Mouse (Mus musculus): ENCODE measurements around the gene Borcs5. TPM values are rescaled to one million over a fixed set of nuclear protein-coding genes. Genes with fewer than 3 reads are reported as not detected.

Borcs5 gene
- polyA plus RNA-seq, 1 experiment from 2014 or later: 13.9 TPM

DNA sequence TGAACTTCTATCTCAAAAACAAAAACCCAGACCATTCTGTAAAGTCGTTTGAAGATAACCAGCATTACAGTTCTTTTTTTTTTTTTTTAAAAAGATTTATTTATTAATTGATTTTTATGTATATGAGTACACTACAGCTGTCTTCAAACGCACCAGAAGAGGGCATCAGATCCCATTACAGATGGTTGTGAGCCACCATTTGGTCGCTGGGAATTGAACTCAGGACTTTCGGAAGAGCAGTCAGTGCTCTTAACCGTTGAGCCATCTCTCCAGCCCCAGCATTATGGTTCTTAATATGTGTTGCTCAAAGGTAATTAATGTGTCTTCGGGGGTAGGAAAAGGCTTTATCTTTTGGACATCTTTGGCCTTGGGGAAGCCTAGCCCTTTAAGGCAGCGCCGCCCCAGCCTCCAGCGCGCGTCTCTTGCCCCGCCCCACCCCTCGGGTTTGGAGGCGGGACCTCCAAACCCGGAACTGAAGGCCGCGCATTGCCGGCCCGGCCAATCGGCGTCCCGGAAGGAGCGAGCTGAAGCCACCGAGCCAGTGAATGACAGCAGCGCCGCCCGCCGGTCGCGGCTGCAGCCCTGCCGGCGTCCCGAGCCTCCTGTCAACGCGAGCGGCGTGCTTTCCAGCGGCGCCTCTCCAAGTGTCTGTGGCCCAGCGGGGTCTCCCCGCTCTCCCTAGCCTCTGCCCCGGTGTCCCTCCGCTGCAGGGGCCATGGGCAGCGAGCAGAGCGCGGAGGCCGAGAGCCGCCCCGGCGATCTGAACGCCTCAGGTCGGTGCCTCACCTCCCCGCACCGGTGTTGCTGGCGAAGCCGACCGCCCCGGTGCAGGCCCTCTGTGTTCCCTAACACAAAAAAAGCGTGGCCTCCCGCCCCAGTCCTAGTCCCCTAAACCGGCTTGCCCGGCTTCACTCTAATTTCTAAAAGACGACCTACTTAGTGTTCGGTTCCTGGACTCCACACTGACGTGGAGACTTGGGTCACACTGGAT lies 1.5 kb downstream of the Borcs5 start:
- TF ChIP-seq CTCF (IDR thresholded peaks at IDR 0.05; ENCODE audit: low read depth): peak; percentile 45
- DNase-seq: peak; percentile 97
- Histone ChIP-seq H3K36me3 (ENCODE audit: insufficient read depth) (no peaks in the 10 kb centered on the region), H3K4me1 (ENCODE audit: insufficient read depth) (peaks cover 5% of the 10 kb centered on the region; the same call in 1 of the 2 replicates), H3K4me3 (ENCODE audit: low read depth, low read length) (peak overlapping the region; percentile 86), H3K9me3 (ENCODE audit: low read depth, low read length) (no peaks in the 10 kb centered on the region), H3K27ac (ENCODE audit: low read depth) (peak overlapping the region; percentile 69), H3K27me3 (ENCODE audit: insufficient read depth, low read length) (no peaks in the 10 kb centered on the region), H3K4me2 (peak overlapping the region; percentile 86), H3K9ac (peak overlapping the region; percentile 84)
- ATAC-seq (ENCODE audit: insufficient read depth): peak; percentile 99
- 2% methylated on average over 65 of the region's 65 CpGs for WGBS

DNA sequence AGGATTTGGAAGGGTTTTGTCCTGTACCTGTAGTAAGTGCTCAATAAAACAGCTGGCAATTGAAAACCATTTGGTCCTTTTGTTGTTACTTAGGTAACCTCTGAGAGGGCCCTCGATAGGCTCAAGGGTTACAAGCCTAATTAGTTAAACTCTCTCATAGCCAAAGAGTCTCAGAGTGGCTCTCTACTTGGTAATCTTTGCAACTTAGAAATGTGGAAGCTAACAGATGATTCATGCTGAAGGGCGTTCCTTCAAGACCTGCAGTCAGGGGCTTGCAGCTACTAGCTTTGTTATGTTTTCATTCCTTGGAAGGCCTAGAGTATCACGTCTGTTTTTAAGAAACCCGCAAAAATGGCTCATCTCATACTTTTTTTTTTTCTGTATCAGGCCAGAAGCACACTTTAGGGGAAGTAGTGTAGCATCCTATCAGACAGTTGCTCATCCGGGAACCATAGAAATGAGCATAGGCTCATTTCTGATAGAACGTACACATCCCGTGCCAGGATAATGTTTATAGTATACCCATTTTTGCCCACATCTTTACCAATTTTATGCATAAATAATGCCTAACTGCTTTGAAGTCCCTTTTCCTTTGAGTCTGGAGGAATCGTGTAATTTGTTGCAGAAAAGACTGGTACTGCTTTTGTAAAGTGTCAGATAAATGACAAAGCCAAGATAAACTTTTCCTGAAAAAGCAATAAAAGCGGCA lies 2.6 kb downstream of the Borcs5 start:
- Histone ChIP-seq H3K9ac (peak overlapping the region; percentile 84), H3K27ac (ENCODE audit: low read depth) (no peak overlapping the region), H3K27me3 (ENCODE audit: insufficient read depth, low read length) (no peaks in the 10 kb centered on the region), H3K4me3 (ENCODE audit: low read depth, low read length) (peak overlapping the region; percentile 86), H3K4me2 (peak overlapping the region; percentile 86), H3K36me3 (ENCODE audit: insufficient read depth) (no peaks in the 10 kb centered on the region), H3K4me1 (ENCODE audit: insufficient read depth) (peaks cover 5% of the 10 kb centered on the region; the same call in 1 of the 2 replicates), H3K9me3 (ENCODE audit: low read depth, low read length) (no peaks in the 10 kb centered on the region)
- no peak for TF ChIP-seq CTCF (IDR thresholded peaks at IDR 0.05; ENCODE audit: low read depth)
- ATAC-seq (ENCODE audit: insufficient read depth) (no peak), DNase-seq (no peak)
- 57% methylated on average over 9 of the region's 9 CpGs for WGBS

DNA sequence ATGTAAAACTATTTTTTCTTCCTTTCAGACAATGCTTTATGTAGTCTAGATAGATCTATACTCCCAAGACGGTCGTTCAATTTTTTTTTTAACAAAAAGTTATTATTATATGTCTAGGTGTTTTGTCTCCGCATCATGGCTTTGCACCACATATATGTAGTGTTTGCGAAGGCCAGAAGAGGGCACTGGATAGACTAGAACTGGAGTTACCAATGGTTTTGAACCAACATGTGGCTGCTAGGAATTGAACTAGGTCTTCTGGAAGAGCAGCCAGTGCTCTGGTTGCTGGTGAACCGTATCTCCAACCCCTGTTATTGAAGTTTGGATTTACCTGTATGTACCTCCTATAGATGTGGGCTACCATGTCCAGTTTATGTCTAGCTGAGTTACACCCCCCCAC lies 4.0 kb downstream of the Borcs5 start:
- Histone ChIP-seq H3K27ac (ENCODE audit: low read depth) (no peak overlapping the region), H3K4me1 (ENCODE audit: insufficient read depth) (peaks cover 5% of the 10 kb centered on the region; the same call in 1 of the 2 replicates), H3K4me2 (no peak overlapping the region), H3K9ac (no peak overlapping the region), H3K4me3 (ENCODE audit: low read depth, low read length) (no peak overlapping the region), H3K9me3 (ENCODE audit: low read depth, low read length) (no peaks in the 10 kb centered on the region), H3K36me3 (ENCODE audit: insufficient read depth) (no peaks in the 10 kb centered on the region), H3K27me3 (ENCODE audit: insufficient read depth, low read length) (no peaks in the 10 kb centered on the region)
- DNase-seq: peak; percentile 17
- WGBS: 86% methylated on average over 5 of the region's 5 CpGs
- 0 out of 2 replicates have a peak, but pooled peaks have one; percentile 23 for TF ChIP-seq CTCF (IDR thresholded peaks at IDR 0.05; ENCODE audit: low read depth)
- ATAC-seq (ENCODE audit: insufficient read depth): no peak

DNA sequence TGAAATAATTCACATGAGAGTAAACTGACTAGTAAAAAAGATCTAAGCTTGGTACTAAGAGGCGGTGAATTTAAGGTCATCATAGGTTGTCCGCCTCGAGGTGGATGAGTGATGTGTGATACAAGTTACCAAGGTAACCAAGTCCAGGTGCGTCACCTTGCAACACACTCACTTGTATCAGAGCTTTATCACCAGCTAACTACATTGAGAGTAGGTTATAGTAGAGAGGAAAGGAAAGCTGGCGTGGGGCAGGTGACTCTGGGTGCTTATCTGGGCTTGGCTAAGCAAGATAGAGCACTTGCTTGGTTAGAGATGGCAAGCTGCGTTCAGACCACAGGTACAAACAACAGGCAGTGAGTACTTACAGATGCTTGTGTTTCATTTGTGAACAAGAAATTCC lies 7.5 kb downstream of the Borcs5 start:
- Histone ChIP-seq H3K9ac (no peak overlapping the region), H3K27me3 (ENCODE audit: insufficient read depth, low read length) (no peaks in the 10 kb centered on the region), H3K36me3 (ENCODE audit: insufficient read depth) (no peaks in the 10 kb centered on the region), H3K9me3 (ENCODE audit: low read depth, low read length) (no peaks in the 10 kb centered on the region), H3K4me1 (ENCODE audit: insufficient read depth) (no peaks in the 10 kb centered on the region), H3K4me3 (ENCODE audit: low read depth, low read length) (no peak overlapping the region), H3K4me2 (no peak overlapping the region), H3K27ac (ENCODE audit: low read depth) (no peak overlapping the region)
- DNase-seq: no peak
- ATAC-seq (ENCODE audit: insufficient read depth): no peak
- no peak for TF ChIP-seq CTCF (IDR thresholded peaks at IDR 0.05; ENCODE audit: low read depth)
- 71% methylated on average over 6 of the region's 6 CpGs for WGBS

DNA sequence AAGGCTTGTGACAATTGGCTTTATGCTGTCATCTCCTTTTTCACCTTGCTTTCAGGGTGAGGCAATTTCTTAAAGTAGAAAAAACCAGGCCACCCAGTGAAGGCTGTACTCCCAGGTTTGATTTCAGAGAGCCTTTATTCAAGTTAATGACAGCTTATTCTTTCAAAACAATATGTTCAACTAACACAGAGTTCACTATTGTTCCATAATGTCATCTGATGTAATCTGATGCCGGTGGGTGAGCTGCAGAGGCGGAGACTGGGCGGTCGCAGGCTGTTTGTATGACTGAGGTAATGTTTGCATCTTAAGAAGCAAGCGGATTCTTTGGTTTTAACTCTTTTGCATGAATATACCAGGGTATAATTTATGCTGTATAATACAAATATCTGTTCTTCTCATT lies 8.3 kb downstream of the Borcs5 start:
- TF ChIP-seq CTCF (IDR thresholded peaks at IDR 0.05; ENCODE audit: low read depth): no peak
- peak; percentile 43 for DNase-seq
- ATAC-seq (ENCODE audit: insufficient read depth): no peak
- H3K4me1 ChIP-seq (ENCODE audit: insufficient read depth): no peaks in the 10 kb centered on the region
- H3K36me3 ChIP-seq (ENCODE audit: insufficient read depth): no peaks in the 10 kb centered on the region
- H3K9ac ChIP-seq: no peak overlapping the region
- no peak overlapping the region for H3K4me3 ChIP-seq (ENCODE audit: low read depth, low read length)
- H3K9me3 ChIP-seq (ENCODE audit: low read depth, low read length): no peaks in the 10 kb centered on the region
- H3K27ac ChIP-seq (ENCODE audit: low read depth): no peak overlapping the region
- no peaks in the 10 kb centered on the region for H3K27me3 ChIP-seq (ENCODE audit: insufficient read depth, low read length)
- 20% methylated on average over 5 of the region's 5 CpGs for WGBS
- H3K4me2 ChIP-seq: no peak overlapping the region

DNA sequence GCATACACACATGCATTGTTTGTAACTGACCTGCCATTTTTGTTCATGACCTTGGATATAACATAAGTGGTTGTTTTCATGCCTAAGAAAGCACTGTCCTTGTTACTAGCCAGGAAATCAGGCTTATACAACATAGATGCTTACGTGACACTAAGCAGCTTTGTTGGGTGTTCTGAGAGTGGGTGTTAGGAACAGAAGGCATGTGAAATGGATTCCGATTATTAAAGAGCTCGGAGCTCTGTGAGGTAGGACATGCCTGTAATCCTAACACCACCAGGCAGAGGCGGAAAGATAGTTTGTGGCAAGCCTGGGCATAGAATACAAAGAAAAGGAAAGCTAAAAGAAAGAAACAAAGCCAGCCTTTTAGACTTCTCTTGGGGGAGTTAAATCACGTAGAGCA lies 9.0 kb downstream of the Borcs5 start:
- Histone ChIP-seq H3K9ac (no peak overlapping the region), H3K27me3 (ENCODE audit: insufficient read depth, low read length) (no peaks in the 10 kb centered on the region), H3K4me3 (ENCODE audit: low read depth, low read length) (no peak overlapping the region), H3K9me3 (ENCODE audit: low read depth, low read length) (no peaks in the 10 kb centered on the region), H3K4me1 (ENCODE audit: insufficient read depth) (no peaks in the 10 kb centered on the region), H3K27ac (ENCODE audit: low read depth) (no peak overlapping the region), H3K4me2 (no peak overlapping the region), H3K36me3 (ENCODE audit: insufficient read depth) (no peaks in the 10 kb centered on the region)
- no peak for TF ChIP-seq CTCF (IDR thresholded peaks at IDR 0.05; ENCODE audit: low read depth)
- 77% methylated on average over 5 of the region's 5 CpGs for WGBS
- ATAC-seq (ENCODE audit: insufficient read depth) (no peak), DNase-seq (no peak)

DNA sequence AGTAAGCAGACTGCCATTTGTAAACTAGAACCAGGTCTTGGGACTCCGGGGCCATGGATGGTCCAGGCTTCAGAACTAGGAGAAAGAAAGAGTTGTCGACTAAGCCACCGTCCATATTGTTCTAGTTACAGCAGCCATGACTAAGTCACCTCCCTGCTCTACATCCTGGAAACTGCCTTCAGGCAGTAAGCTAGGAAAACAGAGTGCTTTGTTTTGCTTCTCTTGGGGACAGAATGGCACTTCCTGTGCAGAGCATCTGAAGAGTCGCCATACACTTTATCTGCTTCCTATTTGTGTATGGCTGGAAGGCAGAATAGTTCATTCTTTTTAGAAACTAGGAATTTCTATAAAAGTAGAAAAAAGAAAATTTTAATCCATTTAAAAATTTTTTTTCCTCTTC lies 17.2 kb downstream of the Borcs5 start:
- Histone ChIP-seq H3K4me2 (no peak overlapping the region), H3K4me1 (ENCODE audit: insufficient read depth) (no peaks in the 10 kb centered on the region), H3K27me3 (ENCODE audit: insufficient read depth, low read length) (no peaks in the 10 kb centered on the region), H3K9me3 (ENCODE audit: low read depth, low read length) (no peaks in the 10 kb centered on the region), H3K36me3 (ENCODE audit: insufficient read depth) (no peaks in the 10 kb centered on the region), H3K4me3 (ENCODE audit: low read depth, low read length) (no peak overlapping the region), H3K9ac (no peak overlapping the region), H3K27ac (ENCODE audit: low read depth) (peak overlapping the region; percentile 18; the same call in 1 of the 2 replicates)
- no peak for DNase-seq
- TF ChIP-seq CTCF (IDR thresholded peaks at IDR 0.05; ENCODE audit: low read depth): no peak
- ATAC-seq (ENCODE audit: insufficient read depth): no peak
- WGBS: 78% methylated on average over 4 of the region's 4 CpGs
